Comparison of ENCODE assay signal across 8 mouse cellular contexts in genomic region chr5:76304452-76305341, GRCm38 (mm10). TPM values are rescaled to one million over a fixed set of nuclear protein-coding genes. Genes with fewer than 3 reads are reported as not detected.
DNase-seq lines count a peak whose midpoint lies in the region; ATAC-seq and TF ChIP-seq lines count a peak whose summit lies in the region.

Gene Clock, minus strand, starts transcription at chr5:76304792.

- DNase-seq in brain, adult 2 months (ENCODE audit: low read depth, low spot score) = peak; percentile 94
- DNase-seq in kidney, postnatal 0 days (ENCODE audit: low spot score) = peak; percentile 92
- peak; percentile 85 for DNase-seq in liver, embryonic 11.5 days (ENCODE audit: low spot score)
- DNase-seq in spleen, postnatal 4 days (ENCODE audit: low spot score in 2 of 2) = peak; percentile 75 to 87

- H3K4me3 ChIP-seq in C2C12 (ENCODE audit: insufficient read depth, poor library complexity, severe bottlenecking) = peak within 1 kb of the TSS; percentile 91
- H3K4me3 ChIP-seq in embryonic fibroblast, embryonic 13.5 days (ENCODE audit: insufficient read depth, low read length) = peak within 1 kb of the TSS; percentile 78
- peak within 1 kb of the TSS; percentile 99 for H3K4me3 ChIP-seq in heart, embryonic 12.5 days
- H3K4me3 ChIP-seq in kidney, postnatal 0 days (replicated peaks; ENCODE audit: low read depth, low read length) = peak within 1 kb of the TSS; percentile 100
- H3K4me3 ChIP-seq in liver, embryonic 11.5 days (ENCODE audit: low read depth, low read length) = peak within 1 kb of the TSS; percentile 96
- peak within 1 kb of the TSS; percentile 65 for H3K4me3 ChIP-seq in myocyte

- no peaks in the 10 kb centered on the region for H3K9me3 ChIP-seq in heart, embryonic 12.5 days (replicated peaks)
- no peaks in the 10 kb centered on the region for H3K9me3 ChIP-seq in kidney, postnatal 0 days (replicated peaks; ENCODE audit: low read length)
- H3K9me3 ChIP-seq in liver, embryonic 11.5 days (ENCODE audit: control insufficient read depth, low read length) = no peaks in the 10 kb centered on the region

- ATAC-seq in heart, embryonic 12.5 days (ENCODE audit: insufficient number of reproducible peaks, low FRiP score) = peak; percentile 88
- ATAC-seq in kidney, postnatal 0 days (replicated peaks; ENCODE audit: low FRiP score, low read depth) = peak; percentile 75
- peak; percentile 76 for ATAC-seq in liver, embryonic 11.5 days (replicated peaks; ENCODE audit: low FRiP score)

- peak within 1 kb of the TSS; percentile 94 for H3K27ac ChIP-seq in embryonic fibroblast, embryonic 13.5 days (ENCODE audit: insufficient read depth, low read length)
- peak within 1 kb of the TSS; percentile 98 for H3K27ac ChIP-seq in heart, embryonic 12.5 days (ENCODE audit: poor library complexity, severe bottlenecking)
- peak within 1 kb of the TSS; percentile 96 for H3K27ac ChIP-seq in kidney, postnatal 0 days
- H3K27ac ChIP-seq in liver, embryonic 11.5 days (ENCODE audit: low read depth, low read length) = peak within 1 kb of the TSS; percentile 84

- no peaks in the 10 kb centered on the region for H3K27me3 ChIP-seq in C2C12 (ENCODE audit: control insufficient read depth, insufficient read depth, insufficient read length)
- no peaks in the 10 kb centered on the region for H3K27me3 ChIP-seq in heart, embryonic 12.5 days (replicated peaks)
- no peaks in the 10 kb centered on the region for H3K27me3 ChIP-seq in kidney, postnatal 0 days (ENCODE audit: insufficient read depth, low read length)
- no peaks in the 10 kb centered on the region for H3K27me3 ChIP-seq in liver, embryonic 11.5 days (replicated peaks; ENCODE audit: control insufficient read depth, insufficient read depth, low read length)
- H3K27me3 ChIP-seq in myocyte (ENCODE audit: control insufficient read depth, insufficient read depth, insufficient read length) = no peaks in the 10 kb centered on the region

- under 1% methylated on average over 89 of the region's 104 CpGs for WGBS in heart, embryonic 12.5 days
- under 1% methylated on average over 102 of the region's 104 CpGs for WGBS in kidney, postnatal 0 days
- WGBS in liver, embryonic 11.5 days = under 1% methylated on average over 70 of the region's 104 CpGs

- peak within 1 kb of the TSS; percentile 76 for H3K4me2 ChIP-seq in heart, embryonic 12.5 days
- peak within 1 kb of the TSS; percentile 79 for H3K4me2 ChIP-seq in kidney, postnatal 0 days (ENCODE audit: low read length)
- H3K4me2 ChIP-seq in liver, embryonic 11.5 days = peak within 1 kb of the TSS; percentile 97
- H3K4me2 ChIP-seq in myocyte (ENCODE audit: low read depth) = peak within 1 kb of the TSS; percentile 98

- H3K79me2 ChIP-seq in C2C12 (ENCODE audit: control insufficient read depth, insufficient read depth) (peaks cover 53% of the 10 kb centered on the region), myocyte (ENCODE audit: control insufficient read depth, insufficient read depth) (peaks cover 38% of the 10 kb centered on the region)

- no peak for TF ChIP-seq CTCF in C2C12 (IDR thresholded peaks at IDR 0.05; ENCODE audit: control insufficient read depth, insufficient read depth, insufficient read length)
- TF ChIP-seq CTCF in embryonic fibroblast, embryonic 13.5 days (IDR thresholded peaks at IDR 0.05; ENCODE audit: borderline replicate concordance, insufficient read depth, low read length) = no peak
- no peak for TF ChIP-seq CTCF in kidney, postnatal 0 days (IDR thresholded peaks at IDR 0.05; ENCODE audit: low read depth)

- no peaks in the 10 kb centered on the region for H3K4me1 ChIP-seq in embryonic fibroblast, embryonic 13.5 days (ENCODE audit: control insufficient read depth, insufficient read depth, low read length)
- H3K4me1 ChIP-seq in heart, embryonic 12.5 days (replicated peaks) = peaks cover 7% of the 10 kb centered on the region; the same call in 1 of the 2 replicates
- H3K4me1 ChIP-seq in kidney, postnatal 0 days (replicated peaks; ENCODE audit: insufficient read depth, low read length) = 0 out of 2 replicates have a peak, but pooled peaks cover 10% of the 10 kb centered on the region
- peaks cover 3% of the 10 kb centered on the region; the same call in 1 of the 2 replicates for H3K4me1 ChIP-seq in liver, embryonic 11.5 days (replicated peaks; ENCODE audit: control insufficient read depth, insufficient read depth, low read length)

- H3ac ChIP-seq in C2C12 (ENCODE audit: control insufficient read depth, insufficient read length, low read depth) = peak within 1 kb of the TSS; percentile 62
- H3ac ChIP-seq in myocyte (ENCODE audit: control insufficient read depth, insufficient read length) = peak within 1 kb of the TSS; percentile 98

- TF ChIP-seq POLR2A in embryonic fibroblast, embryonic 13.5 days (IDR thresholded peaks at IDR 0.05; ENCODE audit: low read depth, low read length) = peak; percentile 62
- peak; percentile 50 for TF ChIP-seq POLR2A in myocyte (IDR thresholded peaks at IDR 0.05; ENCODE audit: insufficient read length, low read depth)

- H3K9ac ChIP-seq in heart, embryonic 12.5 days = peak within 1 kb of the TSS; percentile 99
- H3K9ac ChIP-seq in kidney, postnatal 0 days (ENCODE audit: low read depth, low read length) = peak within 1 kb of the TSS; percentile 94
- H3K9ac ChIP-seq in liver, embryonic 11.5 days (ENCODE audit: low read depth, low read length) = peak within 1 kb of the TSS; percentile 88

- peaks cover 36% of the 10 kb centered on the region for H3K79me3 ChIP-seq in C2C12 (ENCODE audit: low read depth)

- H3K36me3 ChIP-seq in C2C12 (ENCODE audit: control insufficient read depth, insufficient read depth) (peaks cover 20% of the 10 kb centered on the region), myocyte (ENCODE audit: control insufficient read depth, insufficient read depth) (no peaks in the 10 kb centered on the region)
- H3K36me3 ChIP-seq in heart, embryonic 12.5 days = no peaks in the 10 kb centered on the region
- H3K36me3 ChIP-seq in kidney, postnatal 0 days (ENCODE audit: insufficient read depth, low read length) = no peaks in the 10 kb centered on the region
- no peaks in the 10 kb centered on the region for H3K36me3 ChIP-seq in liver, embryonic 11.5 days (ENCODE audit: control insufficient read depth, insufficient read depth, low read length)

TF ChIP-seq in C2C12, 6 proteins besides CTCF, POLR2A, EP300 and RAD21:
- TF ChIP-seq MAX (IDR thresholded peaks at IDR 0.05) (peak; percentile 5), CEBPB (IDR thresholded peaks at IDR 0.05; ENCODE audit: low read depth) (no peak), MYOG (IDR thresholded peaks at IDR 0.05; ENCODE audit: control insufficient read depth, extremely low read depth, insufficient read length) (no peak), FOSL1 (IDR thresholded peaks at IDR 0.05; ENCODE audit: insufficient read depth, low read length, poor library complexity, severe bottlenecking) (no peak), USF1 (IDR thresholded peaks at IDR 0.05; ENCODE audit: low read depth) (no peak)

TF ChIP-seq in myocyte, 11 proteins besides CTCF, POLR2A, EP300 and RAD21:
- TF ChIP-seq MYOG (IDR thresholded peaks at IDR 0.05; ENCODE audit: control insufficient read depth in 1 of 3, insufficient read depth in 1 of 3, insufficient read length in 2 of 3, low read depth in 2 of 3) (peak in 1 of 3 experiments; percentile 8), POLR2AphosphoS2 (IDR thresholded peaks at IDR 0.05; ENCODE audit: insufficient read length, low read depth) (peak; percentile 37), TCF3 (IDR thresholded peaks at IDR 0.05; ENCODE audit: insufficient read length, low read depth) (no peak), SRF (IDR thresholded peaks at IDR 0.05; ENCODE audit: control insufficient read depth, insufficient read length, low read depth) (peak; percentile 10), TCF12 (IDR thresholded peaks at IDR 0.05; ENCODE audit: insufficient read depth, poor library complexity, severe bottlenecking) (no peak)

RNA-seq across cellular contexts. Expression of gene Clock, which starts in this region (rescaled TPM):
- polyA plus RNA-seq in C2C12 (2012; fragmentation: generic; extraction: Trizol) (5.7 TPM), myocyte (2012; fragmentation: generic; extraction: Trizol) (5.3 TPM)
- 25.7 and 29.1 TPM in 2 replicates for polyA plus RNA-seq in embryonic fibroblast, embryonic 13.5 days (2011; ENCODE audit: insufficient read length, low read depth, missing spikeins)
- polyA plus RNA-seq in heart, embryonic 12.5 days (2016; fragmentation: Nextera tagmentation; extraction: Ambion mirVana) = 13.4 and 14.1 TPM in 2 replicates
- 7.9 TPM in 2 replicates for polyA plus RNA-seq in kidney, postnatal 0 days (2015; fragmentation: Nextera tagmentation; extraction: Ambion mirVana)
- polyA plus RNA-seq in liver, embryonic 11.5 days (2014; fragmentation: Nextera tagmentation; extraction: Ambion mirVana) = 6.6 and 8.2 TPM in 2 replicates

Comparison
In these comparisons a context has a peak if more than half of its experiments do, and no peak if none do; other contexts are left out.
1. Peak in every context shown above with its lines: DNase-seq, ATAC-seq, H3K4me3 ChIP-seq and H3K27ac ChIP-seq.